Mouse (Mus musculus) embryo, embryonic 11.5 days (tissue): ENCODE data around the gene Nme7.

Experiments
- DNase-seq: peaks from one replicate; pipeline ENCODE4 v3.0.0-alpha.2; 2012; ENCODE audit warnings: low read depth, low spot score

Nme7 gene

DNA sequence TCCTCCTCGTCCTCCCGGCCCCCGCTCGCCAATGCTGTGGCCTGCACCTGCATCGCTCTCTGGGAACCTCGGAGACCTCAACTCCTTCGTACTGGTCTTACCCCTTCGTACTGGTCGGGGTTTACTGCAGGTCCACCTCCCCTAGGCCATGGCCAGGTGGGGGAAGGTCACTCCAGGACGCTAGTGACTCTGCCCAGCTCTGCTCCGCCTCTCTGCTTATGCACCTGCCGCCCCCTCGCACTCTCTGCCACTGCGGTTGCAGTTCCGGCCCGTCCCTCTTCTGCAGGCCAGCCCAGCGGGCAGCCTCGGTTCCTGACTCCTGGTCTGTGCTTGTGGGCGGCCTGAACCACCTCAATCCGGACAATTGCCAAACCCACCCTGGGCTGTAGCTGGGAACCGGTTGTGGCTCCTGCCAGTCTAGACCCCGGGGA lies 154.7 kb downstream of the Nme7 start:
- DNase-seq, result no peak

DNA sequence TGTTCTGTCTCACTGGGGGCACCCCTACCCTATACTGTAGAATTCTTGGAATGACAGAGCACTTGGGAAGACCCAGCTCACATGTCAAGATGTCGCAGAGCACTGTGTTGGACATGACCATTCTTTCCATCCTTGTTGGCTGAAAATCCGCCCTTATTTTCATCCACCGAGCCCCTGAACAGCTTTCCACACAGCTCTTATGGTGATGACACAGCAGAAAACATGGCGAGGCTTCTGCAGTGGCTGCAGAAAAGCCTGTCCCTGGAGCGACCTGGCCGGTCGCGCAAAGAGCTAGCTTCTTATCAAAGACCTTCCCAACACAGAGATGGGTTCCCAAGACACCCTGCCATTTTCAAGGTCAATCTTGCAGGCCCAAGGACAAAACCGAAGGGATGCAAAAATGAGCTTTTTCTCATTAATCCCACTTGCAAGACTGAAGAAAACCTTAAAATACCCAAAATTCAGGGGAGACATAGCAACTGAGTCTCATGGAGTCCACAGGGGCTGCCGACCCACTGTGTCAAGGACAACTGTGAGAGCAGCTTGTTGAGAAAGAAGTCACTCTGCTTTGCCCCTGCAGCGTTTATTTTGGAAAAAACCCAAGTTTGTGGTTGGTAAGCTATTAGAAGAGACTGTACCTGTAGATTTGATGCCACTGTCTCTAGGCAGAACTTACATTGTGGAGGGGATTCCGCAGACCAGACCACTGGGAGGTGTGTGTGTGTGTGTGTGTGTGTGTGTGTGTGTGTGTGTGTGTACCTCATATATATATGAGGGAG lies 155.4 kb downstream of the Nme7 start:
- no peak for DNase-seq

DNA sequence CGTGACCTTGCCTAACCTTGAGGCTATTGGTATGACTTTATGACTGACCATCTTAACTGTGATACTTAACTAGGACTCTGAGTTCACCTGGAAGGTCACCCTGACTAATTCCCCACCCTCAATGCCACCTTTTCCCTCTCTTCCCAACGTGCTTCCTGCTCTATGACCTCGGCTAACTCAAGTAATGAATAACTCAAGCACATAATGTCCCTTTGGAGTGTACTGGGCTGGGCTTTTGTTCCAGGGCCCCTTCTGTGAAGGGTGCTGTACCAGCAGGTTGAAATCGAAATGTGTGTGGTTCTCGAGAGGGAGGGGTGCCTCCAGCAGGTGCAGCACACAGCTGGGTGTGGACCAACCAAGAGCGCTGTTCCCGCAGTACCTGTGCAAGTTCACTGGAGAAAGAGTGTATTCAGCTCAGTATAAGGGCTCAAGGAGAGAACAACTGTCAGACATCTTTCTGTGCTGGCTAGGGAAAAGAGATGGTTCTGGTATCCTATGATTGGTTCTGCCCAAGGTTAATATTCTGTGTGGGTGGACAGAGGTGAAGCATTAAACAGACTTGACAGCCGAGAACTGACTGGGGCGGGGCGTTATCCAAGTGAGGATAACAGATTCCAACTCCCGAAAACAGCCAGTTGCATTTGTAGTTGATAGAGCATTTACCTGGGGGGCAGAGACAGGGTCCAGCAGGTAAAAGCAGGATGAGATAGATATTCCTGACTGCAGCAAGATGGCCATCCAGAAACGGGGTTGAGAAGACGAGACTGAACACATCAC lies 157.2 kb downstream of the Nme7 start:
- no peak for DNase-seq

DNA sequence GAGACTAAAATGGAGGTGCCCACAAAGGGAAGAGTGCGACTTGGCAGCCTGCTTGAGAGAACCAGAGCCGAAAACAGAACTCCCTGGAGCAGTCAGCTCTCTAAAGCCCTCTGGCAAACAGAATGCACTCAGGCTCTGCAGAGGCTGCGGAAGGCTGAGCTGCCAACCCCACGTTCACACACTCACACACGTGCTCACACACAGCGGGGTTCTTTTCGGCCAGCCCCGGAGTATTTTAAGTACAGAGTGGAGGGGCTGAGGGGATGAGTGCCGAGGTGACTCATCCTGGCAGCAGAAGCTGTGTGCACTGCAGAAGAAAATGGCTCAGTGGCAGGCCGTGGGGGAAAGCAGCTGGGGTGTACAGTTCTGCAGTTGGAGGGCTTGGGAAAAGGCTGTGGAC lies 157.8 kb downstream of the Nme7 start:
- DNase-seq, result no peak

DNA sequence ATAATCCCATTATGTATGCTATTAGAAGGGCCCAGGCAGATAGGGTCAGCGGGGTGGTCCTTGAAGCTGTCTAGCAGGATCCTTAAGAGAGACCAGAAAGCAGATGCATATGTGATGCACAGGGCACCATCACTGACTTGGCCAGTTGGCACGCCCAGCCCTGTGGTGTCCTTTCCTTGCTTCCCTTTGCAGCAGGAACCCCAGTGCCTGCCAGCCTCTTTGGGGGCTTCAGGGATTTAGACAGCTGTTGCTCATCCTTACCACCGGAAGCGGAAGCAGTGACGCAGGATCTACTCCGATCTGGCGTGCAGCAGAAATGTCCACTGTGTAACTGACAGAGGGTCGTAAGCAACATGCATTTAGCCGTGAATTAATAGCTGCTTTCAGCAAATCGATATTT lies 163.5 kb downstream of the Nme7 start:
- no peak for DNase-seq

DNA sequence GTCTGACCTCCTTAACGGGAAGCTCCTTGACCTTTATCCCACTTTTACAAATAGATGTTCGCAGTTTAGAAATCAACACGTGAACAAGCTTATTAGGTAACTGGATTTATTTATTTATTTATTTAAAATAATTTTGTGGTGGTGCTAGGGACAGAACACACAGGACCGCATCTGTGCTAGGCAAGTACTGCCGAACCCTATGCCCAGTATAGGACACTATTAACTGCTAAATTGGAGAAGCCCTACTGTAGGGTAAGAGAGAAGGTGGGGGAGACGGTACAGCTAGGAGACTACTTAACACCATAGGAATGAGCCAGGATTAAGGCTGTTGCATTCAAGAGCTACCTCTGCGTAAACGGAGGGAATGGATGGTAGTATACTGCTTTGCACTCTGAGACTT lies 164.4 kb downstream of the Nme7 start:
- no peak for DNase-seq

DNA sequence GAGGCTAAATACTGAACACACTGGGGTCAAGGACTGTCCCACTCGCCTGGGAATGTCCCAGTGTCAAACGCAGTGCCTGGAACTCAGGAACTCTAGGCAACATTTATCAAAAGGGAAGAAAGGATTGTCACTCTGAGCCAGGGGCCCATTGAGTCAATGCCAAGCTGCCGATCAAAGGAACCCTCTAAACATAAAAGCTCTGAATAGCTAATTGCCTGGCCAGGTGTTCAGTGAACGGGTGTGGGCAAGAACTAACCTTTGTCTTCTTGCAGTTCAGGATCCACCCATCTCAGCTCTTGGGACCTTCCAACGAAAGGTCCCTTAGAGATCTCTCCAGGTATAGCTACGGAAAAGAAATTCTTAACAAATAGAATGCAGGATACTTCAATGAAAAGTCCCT lies 167.1 kb downstream of the Nme7 start:
- no peak for DNase-seq

DNA sequence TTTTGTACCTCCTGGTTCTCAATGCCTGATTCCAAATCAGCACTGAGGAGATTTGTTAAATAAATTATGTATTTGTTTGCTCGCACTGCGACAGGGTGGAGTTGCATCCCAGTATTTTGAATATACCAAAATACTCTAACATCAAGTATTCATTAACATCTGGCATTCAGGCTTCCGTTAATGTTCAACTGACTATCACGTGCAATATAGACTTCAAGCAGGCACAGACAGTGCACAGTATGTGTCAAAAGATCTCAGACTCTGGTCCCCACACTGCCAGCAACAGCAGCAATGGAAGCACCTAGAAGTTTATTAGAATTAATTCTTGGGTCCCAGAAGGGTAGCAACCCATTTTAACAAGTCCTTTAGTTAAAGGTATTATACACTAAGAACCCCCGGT lies 167.7 kb downstream of the Nme7 start:
- no peak for DNase-seq

DNA sequence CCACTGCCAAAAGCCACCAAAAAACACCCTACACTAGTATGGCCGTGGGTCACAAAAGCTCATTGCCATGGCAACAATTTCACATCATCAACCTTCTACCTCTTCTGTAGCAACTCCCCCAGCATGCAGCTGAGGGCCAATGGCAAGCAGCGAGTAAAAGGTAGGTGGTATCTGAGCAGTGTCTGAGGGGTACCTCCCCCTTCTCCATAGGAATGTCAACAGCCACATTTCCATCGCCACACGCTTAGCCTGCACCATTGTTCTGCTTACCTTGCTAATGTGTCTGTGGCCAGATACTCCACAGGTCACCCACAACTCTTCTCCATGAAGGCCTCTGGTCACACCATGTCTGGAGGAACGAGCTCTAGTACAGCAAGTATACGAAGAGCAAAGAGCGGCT lies 169.5 kb downstream of the Nme7 start:
- DNase-seq, result no peak

DNA sequence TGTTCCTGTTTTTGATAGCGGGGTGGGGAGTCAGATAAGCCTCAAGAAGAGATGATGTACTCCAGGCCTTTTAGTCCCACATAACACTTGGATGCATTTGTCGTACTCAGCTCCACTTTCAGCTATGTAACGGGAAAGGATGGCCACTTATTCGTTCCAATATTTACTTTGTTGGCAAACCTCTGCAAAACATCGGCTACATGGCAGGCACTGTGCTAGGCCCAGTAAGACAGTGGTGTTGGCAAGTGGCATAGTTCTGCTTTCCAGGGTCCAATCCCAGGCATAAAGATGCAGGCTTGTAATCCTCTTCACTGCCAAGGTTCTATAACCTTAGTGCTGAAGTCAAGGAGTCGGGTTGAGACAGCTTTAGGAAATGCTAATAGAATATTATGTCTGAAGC lies 170.4 kb downstream of the Nme7 start:
- no peak for DNase-seq

DNA sequence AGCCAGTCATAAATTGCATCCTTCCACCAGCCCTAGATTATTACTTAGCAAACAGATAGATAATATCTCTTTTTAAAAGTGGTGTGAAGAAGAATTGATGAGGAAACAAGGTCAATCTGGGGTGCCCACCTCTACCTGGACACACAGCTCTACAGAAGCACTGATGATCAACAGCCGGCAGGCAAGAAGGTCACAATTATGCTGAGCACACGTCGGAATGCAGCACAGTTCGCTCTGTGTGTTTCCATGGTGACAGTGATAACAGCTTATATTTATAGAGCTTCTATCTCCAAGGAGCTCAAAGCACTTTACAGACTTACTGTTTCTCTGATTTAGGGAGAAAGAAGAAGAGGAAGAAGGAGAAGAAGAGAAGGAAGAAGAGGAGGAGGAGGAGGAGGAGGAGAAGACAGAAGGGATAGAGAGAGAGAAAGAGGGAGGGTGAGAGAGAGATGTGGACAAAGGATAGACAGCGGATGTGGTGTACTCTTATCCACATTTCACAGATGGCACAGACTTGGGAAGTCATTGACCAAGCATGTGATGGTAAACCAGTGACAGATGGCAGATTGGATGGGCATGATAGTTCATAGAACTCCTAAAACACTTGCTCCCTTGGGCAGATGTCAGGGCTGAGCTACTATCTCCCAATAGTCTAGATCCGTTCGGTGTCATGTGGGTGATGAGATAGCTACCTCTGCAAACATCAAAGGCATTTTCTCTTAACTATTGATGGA lies 171.0 kb downstream of the Nme7 start:
- no peak for DNase-seq

DNA sequence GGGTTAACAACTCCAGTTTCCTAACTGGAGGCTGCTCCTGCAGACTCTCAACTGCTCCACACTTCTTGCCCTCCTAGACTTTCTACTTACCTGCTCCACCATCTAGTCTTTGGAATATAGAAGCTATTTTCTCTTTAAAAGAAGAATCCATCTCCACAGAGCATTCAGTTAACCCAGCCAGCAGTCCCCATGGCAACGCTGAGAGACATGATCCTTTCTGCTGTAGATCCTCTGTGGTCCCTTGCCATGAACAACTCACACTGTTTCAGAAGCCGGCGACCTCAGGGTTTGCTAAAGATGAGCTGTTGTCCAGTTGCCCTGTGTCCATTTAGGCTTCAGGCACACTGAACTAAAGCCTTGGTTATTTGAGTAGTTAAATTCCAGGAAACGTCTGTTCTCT lies 172.0 kb downstream of the Nme7 start:
- DNase-seq, result no peak

DNA sequence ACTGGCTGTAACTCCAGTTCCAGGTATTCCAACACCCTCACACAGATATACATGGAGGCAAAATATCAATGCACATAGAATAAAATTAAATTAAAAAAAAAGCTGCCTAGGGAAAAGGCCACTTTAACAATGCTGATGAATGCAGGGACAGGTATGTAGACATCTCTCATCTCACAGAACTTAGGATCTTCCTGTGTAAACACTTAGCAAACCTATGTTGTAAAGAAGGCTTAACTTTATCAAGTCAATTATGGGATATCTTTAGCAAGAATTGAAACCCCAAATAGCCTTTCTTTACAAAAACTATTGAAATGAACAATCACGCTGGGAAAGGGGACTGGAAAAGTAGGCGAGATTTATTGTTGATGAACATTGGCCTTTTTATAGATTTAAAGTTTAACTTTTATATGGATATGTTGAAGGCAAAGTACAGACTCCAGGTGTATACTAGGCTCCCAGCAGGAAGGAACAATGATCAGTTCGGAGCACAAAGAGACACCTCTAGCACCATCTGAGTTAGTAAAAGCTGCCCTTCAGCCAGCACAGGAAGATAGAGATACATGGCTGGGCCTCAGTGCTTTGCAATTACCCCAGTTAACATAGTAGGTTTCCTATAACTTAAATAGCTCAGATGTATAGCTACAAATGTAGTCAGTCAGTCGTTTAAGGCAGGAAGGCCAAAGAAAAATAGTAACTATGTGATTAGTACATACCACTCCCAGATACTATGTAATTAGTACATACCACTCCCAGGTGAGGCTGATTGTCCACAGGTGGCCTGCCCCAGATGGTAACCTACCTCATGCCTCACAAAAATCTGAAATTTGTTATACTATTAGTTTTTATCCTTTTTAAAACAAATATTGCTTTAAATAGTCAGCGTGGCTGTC lies 177.1 kb downstream of the Nme7 start:
- no peak for DNase-seq

DNA sequence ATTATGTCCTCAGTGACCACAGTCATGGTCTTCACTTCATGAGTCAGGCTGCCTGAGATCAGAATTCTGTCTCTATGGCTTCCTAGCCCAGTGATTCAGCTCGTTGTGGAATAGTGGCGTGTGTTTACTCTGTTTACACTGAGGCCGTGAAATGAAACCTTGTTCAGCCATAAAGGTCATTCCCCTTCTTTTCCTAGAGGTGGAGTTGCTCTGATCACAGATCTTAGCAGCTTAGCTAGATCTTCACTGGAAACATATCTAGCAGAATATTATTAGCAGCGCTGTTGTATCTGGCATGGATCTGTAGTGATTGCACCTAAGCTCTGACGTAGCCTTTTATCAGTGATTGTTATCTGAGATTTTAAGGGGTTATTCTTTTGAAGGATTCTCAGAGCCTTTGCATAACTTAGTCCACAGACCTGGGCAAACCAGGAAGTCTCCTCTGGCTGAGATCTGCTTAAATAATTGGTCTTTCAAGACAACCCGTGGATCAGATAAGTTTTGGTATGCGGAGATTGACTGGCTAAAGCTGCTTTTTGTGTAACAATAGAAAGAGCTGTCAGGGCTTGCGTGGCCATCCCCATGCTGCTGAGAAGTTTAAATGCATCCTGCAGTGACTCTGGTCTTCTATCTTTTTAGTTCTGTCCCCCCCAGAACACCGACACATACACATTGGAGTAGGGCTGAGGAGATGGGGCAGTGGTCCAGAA lies 177.9 kb downstream of the Nme7 start:
- no peak for DNase-seq

DNA sequence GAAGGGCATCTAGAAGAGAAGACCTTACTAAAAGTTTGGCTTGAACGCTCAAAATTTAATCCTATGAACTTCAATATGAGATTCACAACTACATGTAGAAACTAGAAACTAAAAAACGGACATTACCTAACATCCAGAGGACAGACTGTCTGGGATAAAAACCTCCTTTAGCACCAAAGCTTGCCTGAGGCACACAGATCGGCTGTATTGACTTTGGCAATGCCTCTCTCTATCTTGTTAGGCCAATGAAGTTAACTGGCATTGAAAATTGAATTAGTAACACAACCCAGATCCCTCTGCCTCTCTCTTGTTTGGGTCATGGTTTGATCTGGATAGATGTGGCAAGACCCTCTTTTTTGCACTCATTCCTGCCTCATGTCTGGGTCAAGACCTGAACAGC lies 178.9 kb downstream of the Nme7 start:
- no peak for DNase-seq

DNA sequence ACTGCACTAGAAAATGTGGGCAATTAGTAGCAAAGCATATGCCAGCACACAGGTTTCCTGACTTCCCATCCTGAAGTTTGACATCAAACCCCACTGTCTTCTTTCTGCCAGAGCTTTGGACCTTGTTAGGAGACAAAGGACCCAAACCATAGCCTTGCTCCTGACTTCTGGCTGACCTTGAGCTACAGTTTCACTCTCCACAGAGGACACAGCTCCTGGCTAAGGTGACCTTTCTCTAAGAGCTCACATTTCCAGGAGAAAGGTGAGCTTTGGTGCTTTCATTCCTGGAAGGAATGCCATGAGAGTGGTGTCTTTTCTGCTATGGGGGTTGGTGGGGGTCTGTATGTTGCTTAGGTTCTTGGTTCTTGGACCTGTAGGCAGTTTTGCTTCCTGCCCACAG lies 179.8 kb downstream of the Nme7 start:
- DNase-seq, result no peak
